Mouse (Mus musculus) c-Kit-positive CD71-negative TER-119-negative erythroid progenitor cells, embryonic 14.5 days (primary cell): ENCODE measurements at regions not wholly inside any gene's neighbourhood (a gene's known extent, or its start where the extent isn't known, plus 50 kb on each side); places are given as distances from the start of the nearest gene placed in this dataset.

Experiments
- DNase-seq: peaks from one replicate; pipeline ENCODE4 v3.0.0-alpha.2; 2013; ENCODE audit warnings: low read depth

- DNase-seq, result no peak
These were observed 167.1 kb upstream of the Ankrd55 start for GRCm38 (mm10) chr13:112121110-112121509.

- no peak for DNase-seq
These were observed 165.3 kb upstream of the Ankrd55 start for GRCm38 (mm10) chr13:112122842-112123373.

- no peak for DNase-seq
These were observed 162.3 kb upstream of the Ankrd55 start for GRCm38 (mm10) chr13:112125769-112126469.

GRCm38 (mm10) chr13:112130220-112130619, 158.0 kb upstream of the Ankrd55 start:
- no peak for DNase-seq

GRCm38 (mm10) chr13:112130774-112131173, 157.5 kb upstream of the Ankrd55 start:
- DNase-seq, result no peak

- no peak for DNase-seq
These were observed 157.1 kb upstream of the Ankrd55 start for GRCm38 (mm10) chr13:112131191-112131590.

- DNase-seq, result no peak
These were observed 154.5 kb upstream of the Ankrd55 start for GRCm38 (mm10) chr13:112133736-112134135.

GRCm38 (mm10) chr13:112134701-112135100, 153.6 kb upstream of the Ankrd55 start:
- DNase-seq, result no peak

- no peak for DNase-seq
These were observed 152.5 kb upstream of the Ankrd55 start for GRCm38 (mm10) chr13:112135777-112136176.

- DNase-seq, result no peak
These were observed 151.4 kb upstream of the Ankrd55 start for GRCm38 (mm10) chr13:112136850-112137249.

GRCm38 (mm10) chr13:112140871-112141270, 147.4 kb upstream of the Ankrd55 start:
- DNase-seq, result no peak

- no peak for DNase-seq
These were observed 143.6 kb upstream of the Ankrd55 start for GRCm38 (mm10) chr13:112144393-112145348.

- no peak for DNase-seq
These were observed 135.4 kb upstream of the Ankrd55 start for GRCm38 (mm10) chr13:112152614-112153550.

GRCm38 (mm10) chr13:112153681-112154127, 134.5 kb upstream of the Ankrd55 start:
- no peak for DNase-seq

- no peak for DNase-seq
These were observed 128.7 kb upstream of the Ankrd55 start for GRCm38 (mm10) chr13:112159430-112160172.

- no peak for DNase-seq
These were observed 128.0 kb upstream of the Ankrd55 start for GRCm38 (mm10) chr13:112160173-112160641.

- no peak for DNase-seq
These were observed 127.5 kb upstream of the Ankrd55 start for GRCm38 (mm10) chr13:112160726-112161125.

GRCm38 (mm10) chr13:112161886-112162285, 126.4 kb upstream of the Ankrd55 start:
- DNase-seq, result no peak

GRCm38 (mm10) chr13:112165921-112166320, 122.3 kb upstream of the Ankrd55 start:
- DNase-seq, result no peak

GRCm38 (mm10) chr13:112166338-112166802, 121.9 kb upstream of the Ankrd55 start:
- no peak for DNase-seq

- DNase-seq, result no peak
These were observed 119.8 kb upstream of the Ankrd55 start for GRCm38 (mm10) chr13:112168468-112168867.
